Mouse (Mus musculus): Measurements from ENCODE around the gene P2ry6.

Gene P2ry6

DNA sequence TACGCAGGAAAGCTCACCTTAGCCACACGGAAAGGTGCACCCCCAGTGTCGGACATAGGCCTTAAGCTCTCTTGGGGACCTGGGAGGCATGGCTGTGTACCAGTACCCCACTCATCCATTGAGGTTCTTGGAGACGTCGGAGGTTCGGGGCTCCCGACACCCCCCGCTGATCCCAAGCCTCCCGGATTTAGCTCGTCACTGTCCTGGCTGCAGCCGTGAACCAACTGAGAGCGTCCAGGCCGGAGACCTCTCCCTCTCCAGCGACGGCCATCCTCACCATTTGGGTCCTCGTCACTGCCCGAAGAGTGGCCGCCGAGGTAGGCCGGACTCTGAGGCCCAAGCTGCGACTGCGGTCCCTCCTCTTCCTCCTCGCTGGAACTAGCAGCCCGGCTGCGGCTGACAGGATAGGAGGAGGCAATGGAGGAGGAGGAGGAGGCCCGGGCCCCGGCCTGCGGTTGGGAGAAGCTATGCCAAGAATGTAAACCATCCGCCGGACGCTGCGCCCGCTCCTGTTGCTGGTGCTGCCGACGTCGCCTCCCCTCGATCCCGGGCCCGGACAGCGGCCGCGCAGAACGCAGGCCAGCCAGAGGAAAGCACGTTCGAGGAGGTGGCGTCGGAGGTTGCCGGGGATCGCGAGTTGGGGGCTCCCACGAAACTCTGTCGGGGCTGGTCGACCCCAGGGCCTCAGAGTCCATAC is 43.7 kb downstream of the P2ry6 start:
- H3K27me3 ChIP-seq (ENCODE audit: insufficient read depth, low read length) = peaks cover 54% of the 10 kb centered on the region
- TF ChIP-seq NANOG (IDR thresholded peaks at IDR 0.05; ENCODE audit: borderline replicate concordance, low read length) (no peak), CTCF (conservative IDR thresholded peaks at IDR 0.05; ENCODE audit: low read length) (no peak), POU5F1 (IDR thresholded peaks at IDR 0.05; ENCODE audit: borderline replicate concordance, low read length) (no peak)
- H3K4me1 ChIP-seq (replicated peaks; ENCODE audit: low read depth, low read length) = peaks cover 61% of the 10 kb centered on the region
- no peaks in the 10 kb centered on the region for H3K9me3 ChIP-seq (ENCODE audit: low read length)
- peaks cover 46% of the 10 kb centered on the region for H3K36me3 ChIP-seq (ENCODE audit: insufficient read depth, low read length)
- peak overlapping the region; percentile 88 for H3K4me3 ChIP-seq (replicated peaks; ENCODE audit: low read length)

DNA sequence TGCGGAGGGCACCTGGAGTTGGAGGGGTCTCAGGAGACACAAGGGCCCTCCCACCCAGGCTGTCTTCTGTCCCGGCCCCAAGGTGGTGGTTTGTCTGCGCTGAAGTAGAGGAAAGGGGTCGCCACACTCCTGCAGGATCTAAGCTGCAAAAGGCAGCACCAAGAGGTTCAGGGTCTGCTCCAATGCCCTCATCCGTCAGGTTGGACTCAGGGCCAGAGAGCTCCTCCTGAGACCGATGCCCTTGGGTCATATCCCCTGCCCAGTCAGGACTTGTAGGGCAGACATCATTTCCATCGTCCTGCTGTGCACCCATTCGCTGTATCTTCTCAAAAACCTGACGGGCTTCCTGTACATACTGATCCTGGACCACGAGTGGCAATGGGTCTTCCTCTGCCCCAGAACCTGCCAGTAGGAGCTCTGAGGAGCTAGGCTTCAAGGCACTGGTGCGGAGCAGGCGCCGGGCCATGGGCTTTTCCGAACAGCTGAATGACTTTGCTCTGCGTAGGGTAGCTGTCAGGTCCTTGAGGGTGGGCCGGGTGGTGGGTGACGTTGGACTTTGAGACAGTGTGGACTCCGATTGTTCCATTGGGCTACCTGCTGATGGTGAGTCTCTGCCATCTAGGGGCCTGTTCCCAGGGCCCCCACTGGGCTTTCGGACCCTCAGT is 44.7 kb downstream of the P2ry6 start:
- Histone ChIP-seq H3K4me1 (replicated peaks; ENCODE audit: low read depth, low read length) (peaks cover 70% of the 10 kb centered on the region), H3K9me3 (ENCODE audit: low read length) (no peaks in the 10 kb centered on the region), H3K27me3 (ENCODE audit: insufficient read depth, low read length) (peaks cover 53% of the 10 kb centered on the region), H3K36me3 (ENCODE audit: insufficient read depth, low read length) (peaks cover 52% of the 10 kb centered on the region), H3K4me3 (replicated peaks; ENCODE audit: low read length) (peak overlapping the region; percentile 88; the same call in 1 of the 2 replicates)
- TF ChIP-seq POU5F1 (IDR thresholded peaks at IDR 0.05; ENCODE audit: borderline replicate concordance, low read length) (no peak), CTCF (conservative IDR thresholded peaks at IDR 0.05; ENCODE audit: low read length) (no peak), NANOG (IDR thresholded peaks at IDR 0.05; ENCODE audit: borderline replicate concordance, low read length) (no peak)

DNA sequence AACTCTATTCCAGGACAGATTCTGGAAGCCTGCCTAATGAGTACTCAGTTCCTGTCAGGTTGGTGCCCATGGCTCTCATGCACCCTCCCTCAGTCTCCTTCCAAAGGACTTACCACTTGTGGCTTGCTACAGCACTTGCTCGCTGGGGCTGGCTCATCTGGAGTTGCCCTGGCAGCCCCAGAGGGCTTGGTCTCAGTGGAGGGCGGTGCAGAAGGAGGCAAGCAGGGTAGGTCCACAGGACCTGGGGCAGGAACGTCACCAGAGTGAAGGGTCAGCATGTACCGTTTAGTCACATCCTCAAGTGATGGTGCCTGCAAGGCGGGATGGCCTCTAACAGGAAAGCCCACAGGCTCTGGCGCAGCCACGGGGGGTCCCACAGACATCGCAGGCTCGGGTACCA is 46.0 kb downstream of the P2ry6 start:
- TF ChIP-seq POU5F1 (IDR thresholded peaks at IDR 0.05; ENCODE audit: borderline replicate concordance, low read length) (no peak), NANOG (IDR thresholded peaks at IDR 0.05; ENCODE audit: borderline replicate concordance, low read length) (no peak), CTCF (conservative IDR thresholded peaks at IDR 0.05; ENCODE audit: low read length) (no peak)
- Histone ChIP-seq H3K4me1 (replicated peaks; ENCODE audit: low read depth, low read length) (peaks cover 80% of the 10 kb centered on the region), H3K36me3 (ENCODE audit: insufficient read depth, low read length) (peaks cover 59% of the 10 kb centered on the region), H3K27me3 (ENCODE audit: insufficient read depth, low read length) (peaks cover 44% of the 10 kb centered on the region), H3K4me3 (replicated peaks; ENCODE audit: low read length) (0 out of 2 replicates have a peak overlapping the region, but pooled peaks have one; percentile 13), H3K9me3 (ENCODE audit: low read length) (no peaks in the 10 kb centered on the region)

DNA sequence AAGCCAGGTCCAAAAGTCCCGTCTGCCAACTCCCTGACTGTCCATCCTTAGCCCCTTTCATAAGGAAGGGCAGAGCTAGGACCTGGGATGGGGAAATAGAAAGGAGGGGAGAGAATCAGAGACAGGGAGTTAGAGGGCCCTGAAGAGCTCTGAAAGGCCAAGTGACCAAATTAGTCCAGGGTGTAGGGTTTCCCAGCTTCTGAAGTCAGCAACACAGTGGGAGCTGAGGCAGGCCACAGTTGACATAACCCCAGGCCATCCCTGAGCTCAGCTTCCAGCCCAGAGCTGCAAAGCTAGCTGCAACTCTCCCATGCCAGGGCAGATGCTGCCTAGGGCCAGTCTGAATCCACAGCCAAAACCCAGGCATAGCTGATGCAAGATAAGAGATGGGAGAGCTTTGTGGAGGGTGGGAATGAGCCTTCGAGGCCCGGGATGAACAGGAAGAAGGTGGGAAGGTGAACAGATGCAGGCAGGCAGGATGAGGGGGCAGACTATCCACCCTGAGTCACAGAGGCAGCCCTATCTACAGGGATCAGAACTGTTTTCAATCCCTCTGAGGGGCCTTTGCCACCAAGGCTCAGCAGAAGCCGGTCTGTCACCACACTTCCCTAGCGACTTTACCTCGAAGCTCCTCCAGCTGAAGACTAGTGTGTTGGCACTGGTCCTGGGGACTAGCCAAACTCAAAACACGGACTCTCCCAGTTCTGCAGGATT is 47.0 kb downstream of the P2ry6 start:
- peaks cover 83% of the 10 kb centered on the region for H3K4me1 ChIP-seq (replicated peaks; ENCODE audit: low read depth, low read length)
- H3K9me3 ChIP-seq (ENCODE audit: low read length) = no peaks in the 10 kb centered on the region
- H3K27me3 ChIP-seq (ENCODE audit: insufficient read depth, low read length) = peaks cover 44% of the 10 kb centered on the region
- peaks cover 69% of the 10 kb centered on the region for H3K36me3 ChIP-seq (ENCODE audit: insufficient read depth, low read length)
- H3K4me3 ChIP-seq (replicated peaks; ENCODE audit: low read length) = no peak overlapping the region
- no peak for TF ChIP-seq POU5F1 (IDR thresholded peaks at IDR 0.05; ENCODE audit: borderline replicate concordance, low read length)
- TF ChIP-seq CTCF (conservative IDR thresholded peaks at IDR 0.05; ENCODE audit: low read length) = no peak
- TF ChIP-seq NANOG (IDR thresholded peaks at IDR 0.05; ENCODE audit: borderline replicate concordance, low read length) = no peak

GRCm38 (mm10) chr7:100926311-100926923 is 48.0 kb downstream of the P2ry6 start:
- peaks cover 44% of the 10 kb centered on the region for H3K27me3 ChIP-seq (ENCODE audit: insufficient read depth, low read length)
- TF ChIP-seq POU5F1 (IDR thresholded peaks at IDR 0.05; ENCODE audit: borderline replicate concordance, low read length) (no peak), NANOG (IDR thresholded peaks at IDR 0.05; ENCODE audit: borderline replicate concordance, low read length) (no peak), CTCF (conservative IDR thresholded peaks at IDR 0.05; ENCODE audit: low read length) (no peak)
- H3K9me3 ChIP-seq (ENCODE audit: low read length) = no peaks in the 10 kb centered on the region
- 0 out of 2 replicates have a peak overlapping the region, but pooled peaks have one; percentile 29 for H3K4me3 ChIP-seq (replicated peaks; ENCODE audit: low read length)
- peaks cover 85% of the 10 kb centered on the region for H3K4me1 ChIP-seq (replicated peaks; ENCODE audit: low read depth, low read length)
- peaks cover 80% of the 10 kb centered on the region for H3K36me3 ChIP-seq (ENCODE audit: insufficient read depth, low read length)

- no peak for TF ChIP-seq NANOG (IDR thresholded peaks at IDR 0.05; ENCODE audit: borderline replicate concordance, low read length)
- no peak for TF ChIP-seq POU5F1 (IDR thresholded peaks at IDR 0.05; ENCODE audit: borderline replicate concordance, low read length)
- TF ChIP-seq CTCF (conservative IDR thresholded peaks at IDR 0.05; ENCODE audit: low read length) = no peak
- Histone ChIP-seq H3K27me3 (ENCODE audit: insufficient read depth, low read length) (peaks cover 29% of the 10 kb centered on the region), H3K4me1 (replicated peaks; ENCODE audit: low read depth, low read length) (peaks cover 80% of the 10 kb centered on the region), H3K9me3 (ENCODE audit: low read length) (no peaks in the 10 kb centered on the region), H3K4me3 (replicated peaks; ENCODE audit: low read length) (peak overlapping the region; percentile 45), H3K36me3 (ENCODE audit: insufficient read depth, low read length) (peaks cover 83% of the 10 kb centered on the region)
Observed at GRCm38 (mm10) chr7:100924674-100925445, 49.6 kb downstream of the P2ry6 start.

GRCm38 (mm10) chr7:100924200-100924599 is 50.2 kb downstream of the P2ry6 start:
- Histone ChIP-seq H3K27me3 (ENCODE audit: insufficient read depth, low read length) (peaks cover 22% of the 10 kb centered on the region), H3K36me3 (ENCODE audit: insufficient read depth, low read length) (peaks cover 81% of the 10 kb centered on the region), H3K4me1 (replicated peaks; ENCODE audit: low read depth, low read length) (peaks cover 80% of the 10 kb centered on the region), H3K9me3 (ENCODE audit: low read length) (no peaks in the 10 kb centered on the region), H3K4me3 (replicated peaks; ENCODE audit: low read length) (0 out of 2 replicates have a peak overlapping the region, but pooled peaks have one; percentile 45)
- TF ChIP-seq NANOG (IDR thresholded peaks at IDR 0.05; ENCODE audit: borderline replicate concordance, low read length) = no peak
- TF ChIP-seq POU5F1 (IDR thresholded peaks at IDR 0.05; ENCODE audit: borderline replicate concordance, low read length) = no peak
- no peak for TF ChIP-seq CTCF (conservative IDR thresholded peaks at IDR 0.05; ENCODE audit: low read length)

Measured in E14TG2a.4 (cell line).